Mouse (Mus musculus) forebrain, embryonic 15.5 days (tissue): ENCODE data around the gene Tshz3. TPM values are rescaled to one million over a fixed set of nuclear protein-coding genes. Genes with fewer than 3 reads are reported as not detected.

Source experiments
- ATAC-seq: fragments of 200-750 bp; cut with Nextera tagmentation; replicated peaks from 2 replicates; pipeline ENCODE4 v1.8.0; 2017; ENCODE audit warnings: mild to moderate bottlenecking, moderate TSS enrichment, moderate library complexity
- H3K27ac ChIP-seq: fragments of 300-500 bp; sonication (generic); replicated peaks from 2 replicates; pipeline ENCODE4 v1.5.1; 2015; ENCODE audit warnings: mild to moderate bottlenecking, inconsistent platforms
- H3K27me3 ChIP-seq: fragments of 300-500 bp; sonication (generic); 2 replicates; pipeline ENCODE4 v1.6.1; 2015; ENCODE audit warnings: inconsistent platforms
- H3K36me3 ChIP-seq: fragments of 300-500 bp; sonication (generic); 2 replicates; pipeline ENCODE4 v1.6.1; 2015; ENCODE audit warnings: mild to moderate bottlenecking, inconsistent platforms
- H3K4me1 ChIP-seq: fragments of 300-500 bp; sonication (generic); 2 replicates; pipeline ENCODE4 v1.6.1; 2015; ENCODE audit warnings: inconsistent platforms
- H3K4me2 ChIP-seq: fragments of 300-500 bp; sonication (generic); replicated peaks from 2 replicates; pipeline ENCODE4 v1.6.1; 2015; ENCODE audit warnings: mild to moderate bottlenecking, inconsistent platforms
- H3K4me3 ChIP-seq: fragments of 300-500 bp; sonication (generic); 2 replicates; pipeline ENCODE4 v1.5.1; 2015; ENCODE audit warnings: mild to moderate bottlenecking, inconsistent platforms
- H3K9ac ChIP-seq: fragments of 300-500 bp; sonication (generic); replicated peaks from 2 replicates; pipeline ENCODE4 v1.6.1; 2015; ENCODE audit warnings: mild to moderate bottlenecking, inconsistent platforms
- H3K9me3 ChIP-seq: fragments of 300-500 bp; sonication (generic); 2 replicates; pipeline ENCODE4 v1.6.1; 2016; ENCODE audit warnings: inconsistent platforms
- WGBS: fragments of 180-500 bp; shearing (Covaris S2); methylation state at CpG from one replicate; pipeline ENCODE4 v1.1.7; 2015; ENCODE audit warnings: mixed read lengths; 5-methylcytosine and 5-hydroxymethylcytosine counted together
- polyA plus RNA-seq: library from polyadenylated mRNA; unstranded; fragments of >200 nt; fragmentation: Nextera tagmentation; extraction: Ambion mirVana; gene quantifications from 2 replicates; pipeline ENCODE4 v1.2.1, GENCODE M21; 2015

Tshz3 gene
- polyA plus RNA-seq, 1 experiment from 2014 or later, result 20.0 TPM

DNA sequence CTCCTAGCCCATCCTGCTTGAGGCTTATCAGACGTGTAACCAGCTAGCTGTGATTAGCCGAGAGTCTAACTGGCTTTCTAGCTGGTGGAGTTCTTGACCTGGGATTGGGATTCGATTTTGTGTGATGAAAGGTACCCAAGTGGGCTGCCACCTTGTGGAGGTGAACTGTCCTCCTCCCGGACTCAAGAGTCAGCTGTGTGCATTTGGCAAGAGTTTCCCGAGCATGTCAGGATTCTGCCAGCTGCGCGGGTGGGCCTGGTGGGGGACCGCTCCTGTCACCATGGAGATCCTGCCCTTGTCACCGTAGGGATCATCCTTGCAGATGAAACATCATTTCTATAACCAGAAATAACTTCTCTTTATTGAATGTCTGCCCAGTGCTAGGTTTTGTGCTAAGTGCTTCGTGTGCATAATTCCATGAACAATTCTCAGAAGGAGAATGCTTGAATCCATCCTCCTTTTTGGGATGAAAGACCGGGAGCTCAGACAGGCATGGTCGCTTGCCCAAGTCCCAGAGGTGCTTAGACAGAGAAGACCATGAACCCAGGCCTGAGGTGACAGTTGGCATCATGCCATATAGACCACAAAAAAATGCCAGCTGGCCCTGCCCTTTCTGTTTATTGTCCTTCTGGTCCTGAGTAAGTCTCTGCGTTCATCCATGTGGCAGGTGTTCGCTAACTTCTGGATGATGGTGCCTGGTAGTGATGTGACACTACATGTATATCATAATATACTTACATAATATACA is 38.6 kb downstream of the Tshz3 start:
- H3K27ac ChIP-seq, result no peak overlapping the region
- WGBS, result 67% methylated on average over 14 of the region's 14 CpGs
- no peak overlapping the region for H3K4me3 ChIP-seq
- no peak overlapping the region for H3K9ac ChIP-seq
- no peaks in the 10 kb centered on the region for H3K27me3 ChIP-seq
- H3K4me1 ChIP-seq, result peaks cover 13% of the 10 kb centered on the region
- ATAC-seq, result no peak
- H3K36me3 ChIP-seq, result no peaks in the 10 kb centered on the region
- H3K4me2 ChIP-seq, result no peak overlapping the region
- H3K9me3 ChIP-seq, result no peaks in the 10 kb centered on the region

DNA sequence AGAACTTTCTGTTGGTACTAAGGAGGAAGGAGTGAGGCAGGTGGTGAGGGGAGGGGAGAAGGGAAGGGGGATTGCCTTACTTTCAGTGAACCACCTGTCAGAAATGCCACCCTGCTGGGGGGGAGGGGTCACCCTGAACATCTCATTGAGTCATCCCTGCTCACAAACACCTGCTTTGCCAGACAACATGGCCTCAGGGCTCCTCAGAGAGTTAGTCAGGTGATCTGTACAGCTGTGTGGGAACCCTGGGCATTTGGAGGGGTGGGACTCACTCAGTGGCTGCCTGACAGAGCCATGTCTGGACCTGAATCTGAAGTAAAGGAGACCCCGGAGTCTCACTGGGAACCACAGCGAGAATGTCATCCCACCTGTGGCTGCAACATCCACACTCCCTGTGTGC is 53.6 kb downstream of the Tshz3 start:
- Histone ChIP-seq H3K9ac (no peak overlapping the region), H3K27me3 (no peaks in the 10 kb centered on the region), H3K4me2 (no peak overlapping the region), H3K27ac (no peak overlapping the region), H3K9me3 (no peaks in the 10 kb centered on the region), H3K4me3 (no peak overlapping the region), H3K36me3 (no peaks in the 10 kb centered on the region), H3K4me1 (peaks cover 3% of the 10 kb centered on the region)
- no peak for ATAC-seq
- WGBS, result 94% methylated on average over 2 of the region's 2 CpGs

DNA sequence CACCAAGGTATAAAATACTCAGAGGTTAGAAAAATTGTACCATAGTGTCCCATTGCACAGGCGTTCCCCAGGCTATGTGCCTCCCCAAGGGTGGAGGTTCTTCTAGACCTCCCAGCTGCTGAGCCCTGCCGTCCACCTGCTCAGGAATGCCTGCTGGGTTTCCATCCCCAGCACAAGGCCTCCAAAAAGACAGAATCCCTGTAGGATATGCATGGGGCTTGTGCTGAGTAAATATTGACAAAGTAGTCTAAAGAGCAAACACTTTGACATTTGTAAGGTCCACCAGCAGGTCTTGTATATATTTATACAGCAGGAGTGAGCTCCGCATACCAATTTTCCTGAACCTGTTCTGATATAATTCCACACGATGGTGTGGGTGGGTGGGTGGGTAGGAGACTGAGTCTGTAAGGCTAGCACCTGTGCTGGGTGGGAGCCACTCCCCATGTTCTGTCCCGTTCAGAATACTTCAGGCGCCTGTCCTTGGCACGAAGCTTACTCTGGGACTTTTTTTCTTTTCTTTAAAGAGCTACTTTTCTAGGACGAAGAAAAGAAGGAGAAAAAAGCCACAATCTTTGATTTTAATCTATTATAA is 69.7 kb downstream of the Tshz3 start:
- peaks cover 6% of the 10 kb centered on the region; the same call in 1 of the 2 replicates for H3K4me1 ChIP-seq
- no peak overlapping the region for H3K4me3 ChIP-seq
- H3K27ac ChIP-seq, result no peak overlapping the region
- no peaks in the 10 kb centered on the region for H3K27me3 ChIP-seq
- H3K9ac ChIP-seq, result no peak overlapping the region
- no peak overlapping the region for H3K4me2 ChIP-seq
- H3K36me3 ChIP-seq, result peaks cover 11% of the 10 kb centered on the region; the same call in 1 of the 2 replicates
- H3K9me3 ChIP-seq, result no peaks in the 10 kb centered on the region
- WGBS, result 82% methylated on average over 8 of the region's 8 CpGs
- no peak for ATAC-seq

DNA sequence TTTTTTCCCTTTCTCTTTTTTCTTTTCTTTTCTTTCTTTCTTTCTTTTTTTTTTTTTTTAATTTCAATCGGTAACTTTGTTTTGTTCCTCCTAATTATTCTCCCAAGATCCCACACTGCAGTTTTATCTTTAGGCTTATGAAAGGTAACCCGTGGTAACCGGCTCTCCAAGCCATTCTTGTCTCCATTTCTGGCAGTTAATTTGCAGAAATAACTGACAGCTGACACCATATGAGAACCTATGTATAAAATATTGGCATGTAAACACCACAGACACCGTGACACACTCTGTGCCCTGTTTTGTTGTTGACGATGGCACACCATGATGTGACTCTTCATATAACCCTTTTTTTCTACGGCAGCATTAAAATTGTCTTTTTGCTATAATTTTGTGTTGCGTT is 75.2 kb downstream of the Tshz3 start:
- no peak for ATAC-seq
- Histone ChIP-seq H3K9me3 (no peaks in the 10 kb centered on the region), H3K4me1 (peaks cover 19% of the 10 kb centered on the region), H3K4me3 (no peak overlapping the region), H3K4me2 (peak overlapping the region; percentile 2; the same call in 1 of the 2 replicates), H3K27ac (no peak overlapping the region), H3K27me3 (no peaks in the 10 kb centered on the region), H3K36me3 (peaks cover 11% of the 10 kb centered on the region; the same call in 1 of the 2 replicates), H3K9ac (no peak overlapping the region)
- WGBS, result 18% methylated on average over 7 of the region's 7 CpGs

DNA sequence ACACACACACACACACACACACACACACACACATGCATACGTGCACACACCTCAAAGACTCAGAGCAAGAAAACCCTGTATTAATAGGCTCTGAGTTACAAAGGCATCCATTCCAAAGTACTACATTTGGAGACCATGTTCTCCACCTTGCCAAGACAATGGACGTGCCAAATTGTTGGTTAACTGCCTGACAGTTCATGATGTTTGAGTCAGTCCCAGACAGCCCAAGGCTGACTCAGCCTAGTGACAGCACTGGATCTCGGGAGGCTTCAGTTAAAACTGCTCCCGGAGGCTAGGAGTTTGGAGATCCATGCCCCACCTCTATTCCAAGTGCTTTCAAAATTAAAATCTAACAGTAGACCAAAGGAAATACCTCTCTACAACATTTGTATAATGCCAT is 79.0 kb downstream of the Tshz3 start:
- no peaks in the 10 kb centered on the region for H3K36me3 ChIP-seq
- 75% methylated on average over 4 of the region's 4 CpGs for WGBS
- no peak for ATAC-seq

DNA sequence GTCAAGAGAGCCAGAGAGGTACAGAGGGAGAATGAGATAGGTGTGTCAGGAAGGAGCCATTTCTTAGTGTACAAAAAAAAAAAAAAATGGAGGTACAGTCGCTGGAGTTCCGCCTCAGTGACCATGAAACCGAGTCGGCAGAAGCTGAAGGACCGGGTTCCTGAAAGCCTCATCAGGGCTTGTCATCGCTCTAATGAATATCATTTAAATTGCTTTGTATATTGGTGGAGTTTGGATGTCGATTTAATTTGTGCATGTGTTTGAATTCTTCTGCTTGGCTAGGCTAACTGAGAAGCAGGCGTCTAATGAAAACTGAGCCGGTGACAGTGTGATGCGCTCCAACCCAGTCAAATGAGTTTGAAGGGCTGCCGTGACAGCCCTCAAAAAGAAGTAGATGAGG is 80.5 kb downstream of the Tshz3 start:
- H3K36me3 ChIP-seq, result no peaks in the 10 kb centered on the region
- no peak overlapping the region for H3K9ac ChIP-seq
- H3K4me3 ChIP-seq, result no peak overlapping the region
- H3K4me1 ChIP-seq, result peaks cover 6% of the 10 kb centered on the region
- H3K27ac ChIP-seq, result no peak overlapping the region
- 71% methylated on average over 11 of the region's 11 CpGs for WGBS
- H3K27me3 ChIP-seq, result no peaks in the 10 kb centered on the region
- no peaks in the 10 kb centered on the region for H3K9me3 ChIP-seq
- H3K4me2 ChIP-seq, result no peak overlapping the region
- no peak for ATAC-seq

More for the DNA sequence above, 79.0 kb downstream of the Tshz3 start:
- Histone ChIP-seq H3K4me1 (peaks cover 14% of the 10 kb centered on the region), H3K9ac (no peak overlapping the region), H3K27ac (no peak overlapping the region), H3K4me2 (no peak overlapping the region), H3K27me3 (no peaks in the 10 kb centered on the region), H3K4me3 (no peak overlapping the region), H3K9me3 (no peaks in the 10 kb centered on the region)

DNA sequence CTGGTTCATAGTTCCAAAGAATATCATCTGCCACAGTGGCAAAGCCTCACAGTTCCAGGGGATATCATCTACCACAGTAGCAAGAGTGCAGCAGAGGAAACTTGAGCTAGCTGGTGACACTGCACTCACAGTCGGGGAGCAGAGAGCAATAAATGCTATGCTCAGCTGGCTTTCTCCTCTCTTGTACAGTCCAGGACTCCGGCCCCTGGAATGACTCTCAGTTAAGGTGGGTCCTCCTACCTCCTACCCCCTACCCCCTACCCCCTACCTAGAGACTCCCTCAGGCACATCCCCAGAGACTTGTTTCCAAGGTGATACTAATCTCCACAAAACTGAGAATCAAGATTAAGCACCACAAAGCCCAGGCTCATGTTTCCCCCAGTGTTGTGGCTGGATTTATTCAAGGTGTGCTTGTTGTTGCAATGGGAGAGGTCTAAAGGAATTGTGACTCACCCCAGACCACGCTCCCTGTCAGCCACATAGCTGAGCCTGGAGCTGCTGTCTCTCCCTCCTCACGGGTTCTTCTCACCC is 86.4 kb downstream of the Tshz3 start:
- peaks cover 3% of the 10 kb centered on the region for H3K4me1 ChIP-seq
- ATAC-seq, result no peak
- H3K27ac ChIP-seq, result no peak overlapping the region
- no peak overlapping the region for H3K4me2 ChIP-seq
- H3K36me3 ChIP-seq, result no peaks in the 10 kb centered on the region
- no peak overlapping the region for H3K4me3 ChIP-seq
- WGBS, result 54% methylated on average over 4 of the region's 4 CpGs
- H3K9me3 ChIP-seq, result no peaks in the 10 kb centered on the region
- H3K9ac ChIP-seq, result no peak overlapping the region
- no peaks in the 10 kb centered on the region for H3K27me3 ChIP-seq

DNA sequence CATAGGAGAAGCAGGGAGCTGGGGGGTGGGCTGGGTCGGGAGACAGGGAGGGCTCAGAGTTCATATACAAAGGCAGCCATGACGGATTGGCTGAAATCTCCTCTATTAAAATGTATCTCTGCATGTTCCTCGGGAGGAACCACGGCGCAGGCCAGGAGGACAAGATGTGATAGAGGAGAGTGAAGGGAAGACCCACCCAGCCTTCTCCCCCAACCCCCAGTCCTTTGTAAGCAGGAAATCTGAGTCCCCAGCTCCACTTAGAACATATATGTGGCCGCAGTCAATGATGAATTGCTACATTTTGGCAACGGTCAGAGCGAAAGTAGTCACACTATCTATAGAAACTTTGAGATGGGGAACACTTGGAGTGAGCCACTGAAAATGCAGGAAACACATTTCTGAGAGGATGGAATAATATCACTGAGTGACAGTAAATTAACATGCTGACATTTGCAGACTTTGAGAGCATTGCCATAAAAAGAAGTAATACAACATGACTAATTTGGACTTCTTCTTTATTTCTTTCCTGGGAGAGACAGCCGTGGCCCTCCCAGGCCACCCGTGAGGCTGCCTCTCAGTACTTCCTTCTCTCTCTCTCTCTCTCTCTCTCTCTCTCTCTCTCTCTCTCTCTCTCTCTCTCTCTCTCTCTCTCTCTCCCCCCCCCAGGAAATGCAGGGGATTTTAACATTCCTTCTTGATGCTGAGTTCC is 88.9 kb downstream of the Tshz3 start:
- no peaks in the 10 kb centered on the region for H3K36me3 ChIP-seq
- H3K27ac ChIP-seq, result no peak overlapping the region
- H3K4me2 ChIP-seq, result no peak overlapping the region
- WGBS, result 72% methylated on average over 10 of the region's 10 CpGs
- H3K4me1 ChIP-seq, result peaks cover 3% of the 10 kb centered on the region
- no peak overlapping the region for H3K9ac ChIP-seq
- no peak for ATAC-seq
- no peaks in the 10 kb centered on the region for H3K9me3 ChIP-seq
- H3K4me3 ChIP-seq, result no peak overlapping the region
- no peaks in the 10 kb centered on the region for H3K27me3 ChIP-seq

DNA sequence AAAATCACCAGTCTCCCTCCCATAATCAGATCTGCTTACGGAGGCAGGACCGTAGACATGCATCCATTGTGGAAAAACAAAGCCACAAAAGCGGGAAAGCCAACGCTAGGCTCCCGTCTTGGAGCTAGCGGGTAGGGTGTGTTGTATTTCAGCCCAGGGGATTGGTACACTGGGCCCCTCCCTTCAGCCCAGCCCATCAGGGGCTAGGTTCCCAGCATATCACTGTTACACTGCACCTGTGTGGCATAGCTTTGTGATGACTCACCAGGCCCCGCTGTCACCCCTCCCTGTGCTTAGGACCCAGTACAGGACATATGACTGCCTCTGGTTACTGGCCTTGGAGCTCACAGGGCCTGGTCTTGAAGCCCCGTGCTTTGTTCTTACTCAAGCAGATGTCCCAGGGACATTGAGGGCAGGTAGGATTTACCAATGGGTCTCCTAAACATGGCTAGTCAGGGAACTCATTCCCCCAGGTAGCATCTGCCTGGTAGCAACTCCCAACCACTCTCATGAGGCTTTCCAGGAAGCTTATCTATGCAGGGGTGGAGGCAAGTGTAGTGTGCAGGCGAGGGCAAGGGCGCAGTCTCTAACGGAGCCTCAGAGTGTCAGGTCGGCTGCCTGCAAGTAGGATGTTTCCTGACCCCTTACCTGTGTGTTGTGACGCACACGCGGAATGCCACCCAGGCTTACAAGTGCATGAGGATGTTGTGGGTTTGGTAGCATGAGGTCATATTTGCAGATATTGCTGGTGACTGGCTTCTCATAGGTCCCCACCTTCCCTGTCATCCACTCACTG is 98.7 kb downstream of the Tshz3 start:
- Histone ChIP-seq H3K9ac (no peak overlapping the region), H3K4me1 (no peaks in the 10 kb centered on the region), H3K4me3 (no peak overlapping the region), H3K27ac (no peak overlapping the region), H3K36me3 (no peaks in the 10 kb centered on the region), H3K4me2 (no peak overlapping the region), H3K9me3 (no peaks in the 10 kb centered on the region), H3K27me3 (no peaks in the 10 kb centered on the region)
- WGBS, result 77% methylated on average over 15 of the region's 15 CpGs
- ATAC-seq, result no peak
